Mouse (Mus musculus): ENCODE measurements around the gene Casz1.

Gene Casz1

DNA sequence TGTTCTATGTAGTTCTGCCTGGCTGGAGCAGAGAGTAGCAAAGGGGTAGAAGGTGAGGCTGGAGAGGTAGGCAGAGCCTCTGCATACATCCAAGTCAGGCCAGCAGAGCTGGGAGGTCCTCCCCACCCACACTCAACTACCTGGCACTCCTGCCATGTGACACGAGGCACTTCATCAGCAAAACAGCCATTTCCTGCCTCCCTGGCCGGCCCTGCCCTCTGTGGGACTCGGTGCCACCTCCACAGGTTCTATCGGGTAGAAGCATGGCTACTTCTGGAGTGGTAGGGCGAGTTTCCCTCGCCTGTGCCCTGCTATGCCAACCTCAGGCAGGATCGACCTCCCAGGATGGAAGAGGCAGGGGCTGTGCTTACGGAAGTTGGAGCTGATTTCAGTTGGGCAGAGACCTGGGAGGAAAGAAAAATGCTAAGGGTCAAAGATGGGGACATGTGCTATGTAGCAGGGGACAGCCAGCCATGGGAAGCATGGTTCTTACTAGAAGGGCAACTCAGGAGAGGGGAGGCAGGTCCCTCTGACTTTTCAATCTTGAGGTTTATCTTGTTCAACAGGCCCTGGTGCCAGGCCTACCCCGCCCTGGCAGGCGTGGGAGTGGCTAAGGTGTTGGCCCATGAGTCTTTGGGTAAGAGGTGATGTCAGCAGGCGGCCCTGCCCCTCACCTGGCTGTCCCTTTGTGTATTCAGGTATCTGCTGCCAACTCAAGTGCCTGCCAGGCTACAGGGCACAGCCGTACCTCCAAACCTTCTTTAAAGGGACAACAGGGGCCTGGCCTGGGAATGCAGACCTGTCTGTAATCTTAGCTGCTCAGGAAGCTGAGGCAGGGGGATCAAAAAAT, 6.5 kb upstream of the Casz1 start:
- peak; percentile 3 for DNase-seq (ENCODE audit: low read depth, low spot score)

DNA sequence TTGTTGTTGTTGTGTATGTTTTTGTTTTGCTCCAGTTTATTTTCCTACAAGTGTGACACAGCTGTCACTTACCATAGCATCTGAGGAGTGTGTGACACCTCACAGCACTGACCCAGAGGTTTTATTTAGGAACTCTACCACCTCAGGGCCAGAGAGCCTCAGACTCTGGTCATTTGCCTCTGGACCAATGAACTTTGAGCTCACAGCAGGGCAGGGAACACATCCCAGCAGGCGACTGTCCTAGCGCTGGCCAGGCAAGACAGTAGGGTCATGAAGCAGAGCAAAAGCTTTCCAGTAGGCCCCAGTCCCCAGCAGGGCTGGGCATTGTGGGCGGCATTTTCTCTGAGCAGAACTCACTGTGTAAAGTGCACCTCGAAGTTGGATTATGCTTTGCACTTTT, 1.2 kb upstream of the Casz1 start:
- no peak for DNase-seq (ENCODE audit: low read depth, low spot score)

DNA sequence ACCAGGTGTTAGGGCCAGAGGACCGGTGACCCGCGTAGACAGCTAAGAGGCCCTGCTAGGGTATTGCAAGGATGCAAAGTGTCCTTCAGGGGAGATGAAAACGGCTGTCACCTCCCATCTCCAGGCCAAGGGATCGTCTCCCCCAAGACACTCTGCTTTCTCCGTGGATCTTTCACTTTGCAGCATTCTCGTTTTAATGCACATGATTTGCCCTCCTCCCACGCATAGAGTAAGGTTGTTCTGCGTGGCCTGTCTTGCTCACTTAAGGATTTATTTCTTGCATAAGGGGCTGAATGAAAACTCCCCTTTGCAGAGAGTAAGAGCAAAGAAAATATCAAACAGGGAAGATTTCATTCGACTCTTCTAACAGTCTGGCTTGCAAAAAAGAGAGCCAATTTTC, 593 bp upstream of the Casz1 start:
- DNase-seq (ENCODE audit: low read depth, low spot score) = no peak

DNA sequence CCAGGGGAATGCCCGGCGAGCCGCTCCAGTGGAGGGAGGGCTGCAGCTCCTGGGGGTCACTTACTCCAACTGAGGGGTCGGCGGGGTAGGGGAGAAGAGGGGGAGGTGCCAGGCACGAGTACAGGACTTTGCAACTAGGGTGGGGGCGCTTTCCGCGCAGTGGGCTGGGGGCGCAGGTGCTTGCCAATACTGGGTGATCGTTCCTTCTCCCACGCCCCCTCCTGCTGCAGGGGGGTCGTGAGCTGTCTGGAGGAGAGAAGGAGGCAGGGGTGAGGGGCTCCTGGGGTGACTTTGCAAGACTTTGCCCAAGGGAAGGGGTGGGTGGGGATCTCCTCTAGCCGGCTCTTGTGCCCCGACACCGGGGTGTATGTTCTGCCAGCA, 541 bp downstream of the Casz1 start:
- no peak for DNase-seq (ENCODE audit: low read depth, low spot score)

DNA sequence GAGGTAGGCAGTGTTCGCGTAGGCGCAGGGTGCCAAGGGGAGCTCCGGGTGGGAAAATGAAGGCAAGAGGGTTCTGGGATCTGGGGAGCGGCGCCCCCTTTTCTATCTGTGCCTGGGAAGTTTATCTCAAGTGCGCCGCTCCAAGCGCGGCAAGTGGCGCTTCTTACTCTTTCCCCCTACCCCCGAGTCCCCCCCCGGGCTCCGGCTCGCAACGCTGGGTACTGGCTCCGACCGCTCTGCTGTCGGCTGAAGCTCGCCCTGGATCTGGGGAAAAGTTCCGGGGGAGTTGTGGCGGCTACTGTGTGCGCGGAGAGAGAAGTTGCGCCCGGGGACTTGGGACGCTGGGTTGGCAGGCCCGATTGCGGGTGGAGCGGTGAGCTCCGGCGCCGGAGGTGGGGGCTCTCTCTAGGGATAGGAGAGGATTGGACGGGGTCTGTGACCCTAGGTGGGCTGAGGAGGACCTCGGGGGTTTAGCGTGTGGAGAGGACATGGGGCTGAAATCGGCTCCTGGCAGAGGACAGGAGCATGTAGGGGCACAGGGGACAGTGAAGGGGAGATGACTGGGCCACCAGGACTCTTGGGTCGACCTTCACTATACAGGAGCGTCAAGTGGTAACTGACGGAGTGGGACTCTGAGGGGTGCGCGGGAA, 1.1 kb downstream of the Casz1 start:
- no peak for DNase-seq (ENCODE audit: low read depth, low spot score)

DNA sequence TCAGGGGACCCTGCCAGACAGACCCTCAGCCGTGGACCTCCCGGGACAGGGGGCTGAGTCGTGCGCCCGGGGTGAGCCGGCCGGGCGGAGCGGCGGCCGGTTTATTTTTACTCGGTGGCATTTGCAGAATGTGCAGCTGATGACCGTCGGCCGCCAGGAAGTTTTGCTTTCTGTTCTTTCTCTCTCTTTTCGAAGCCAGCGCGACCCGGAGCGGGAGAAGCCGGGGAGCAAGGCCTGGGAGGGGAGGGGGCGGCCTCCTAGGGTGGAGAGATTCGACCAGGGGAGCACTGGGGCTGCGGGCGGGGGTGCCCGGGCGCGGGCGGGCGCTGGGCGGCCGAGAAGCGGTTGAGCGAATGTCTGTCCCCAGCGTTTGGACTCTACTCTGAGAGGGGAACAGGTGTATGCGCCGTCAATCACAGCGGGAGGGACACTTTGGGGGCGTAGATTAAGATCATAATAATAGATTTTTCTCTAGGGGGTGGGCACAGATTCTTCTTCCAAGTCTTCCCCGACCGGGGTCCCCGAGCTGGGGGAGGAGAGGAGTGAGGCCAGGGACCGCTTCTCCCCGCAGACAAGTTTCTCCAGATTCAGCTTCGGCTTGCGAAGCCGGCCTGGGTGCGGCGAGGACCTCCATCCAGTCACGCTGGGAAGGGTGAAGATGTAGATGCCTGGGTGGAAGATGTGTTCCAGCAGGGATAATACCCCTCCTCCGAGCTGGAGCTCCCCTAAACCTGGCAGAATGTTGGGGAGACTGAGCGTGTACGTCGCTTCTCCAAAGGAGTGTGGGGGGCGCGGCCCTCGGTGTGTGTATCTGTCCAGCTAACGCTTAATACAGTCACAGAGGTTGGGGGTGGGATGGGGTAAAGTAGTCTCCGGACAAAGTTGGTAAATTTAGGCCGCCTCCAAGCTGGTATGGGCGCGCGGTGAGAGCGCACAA, 1.9 kb downstream of the Casz1 start:
- DNase-seq (ENCODE audit: low read depth, low spot score) = no peak

DNA sequence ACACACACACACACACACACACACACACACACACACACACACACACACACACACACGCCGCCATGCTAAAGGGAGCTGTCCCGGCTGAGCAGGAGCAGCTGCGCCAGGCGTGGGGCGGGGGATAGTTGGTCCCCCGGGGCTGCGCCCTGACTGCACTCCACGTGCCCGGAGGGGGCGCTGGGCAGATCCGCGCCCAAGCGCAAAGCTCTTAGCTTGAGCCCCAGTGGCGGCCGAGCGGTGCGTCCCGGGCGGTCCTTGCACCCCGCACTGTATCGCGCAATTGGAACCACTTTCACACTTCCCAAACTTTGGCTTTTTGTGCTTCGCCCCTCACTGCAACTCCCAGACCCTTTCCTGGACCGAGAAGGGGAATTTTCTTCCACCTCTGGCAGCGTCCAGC, 2.6 kb downstream of the Casz1 start:
- no peak for DNase-seq (ENCODE audit: low read depth, low spot score)

DNA sequence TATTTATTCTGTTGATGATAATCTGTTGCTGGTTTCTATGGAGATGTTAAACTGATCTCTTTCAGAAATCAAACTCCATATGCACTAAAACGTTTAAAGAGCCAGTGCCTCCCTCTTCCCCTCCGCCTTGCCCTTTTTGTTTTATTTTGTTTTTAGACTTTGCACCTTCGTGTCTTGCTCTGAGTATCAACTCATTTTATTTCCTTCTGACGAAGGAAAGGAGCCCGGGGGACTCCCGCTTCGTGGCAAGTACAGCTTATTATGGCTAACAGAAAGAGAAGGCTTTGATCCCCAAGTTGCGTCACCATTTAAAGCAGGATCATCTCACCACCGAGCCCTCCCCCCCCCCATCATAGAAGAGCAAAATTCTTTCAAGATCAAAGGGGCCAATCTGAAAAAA, 3.2 kb downstream of the Casz1 start:
- DNase-seq (ENCODE audit: low read depth, low spot score) = no peak

DNA sequence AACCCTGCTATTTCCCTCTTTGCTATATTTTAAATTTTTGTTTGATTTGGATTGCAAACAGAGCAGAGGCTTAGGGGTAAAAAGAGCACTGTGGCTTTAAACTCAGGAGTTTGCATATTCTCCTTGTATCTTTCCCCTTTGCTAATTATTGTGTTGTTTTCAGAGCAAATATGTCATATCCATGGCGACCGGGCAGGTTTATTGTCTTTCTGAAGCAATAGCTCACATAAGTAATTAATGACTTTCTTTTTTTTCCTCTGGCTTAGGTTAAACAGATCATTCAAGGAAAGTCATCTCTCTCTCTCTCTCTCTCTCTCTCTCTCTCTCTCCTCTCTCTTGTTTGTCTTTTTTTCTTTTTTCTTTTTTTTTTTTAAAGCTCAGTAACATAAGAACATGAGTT, 4.6 kb downstream of the Casz1 start:
- DNase-seq (ENCODE audit: low read depth, low spot score) = no peak

DNA sequence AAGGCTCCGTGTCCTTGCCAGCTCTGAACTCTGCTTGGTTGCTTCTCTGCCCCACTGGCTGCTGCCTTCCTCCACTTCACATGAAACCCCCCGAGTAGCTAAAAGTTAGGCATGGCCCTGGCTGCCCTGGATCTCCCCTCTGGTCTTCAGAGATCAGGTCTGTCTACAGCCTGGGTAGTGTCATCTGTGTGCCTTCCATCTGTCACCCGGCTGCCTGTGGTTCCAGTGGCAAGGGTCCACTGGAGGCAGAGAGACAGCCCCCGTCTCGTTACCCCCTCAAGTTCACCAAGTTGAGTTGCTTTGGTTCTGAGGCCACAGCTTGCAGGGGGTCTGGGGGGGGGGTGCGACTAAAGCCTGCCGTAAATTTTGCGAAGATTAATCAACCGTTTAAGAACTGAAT, 6.5 kb downstream of the Casz1 start:
- no peak for DNase-seq (ENCODE audit: low read depth, low spot score)

DNA sequence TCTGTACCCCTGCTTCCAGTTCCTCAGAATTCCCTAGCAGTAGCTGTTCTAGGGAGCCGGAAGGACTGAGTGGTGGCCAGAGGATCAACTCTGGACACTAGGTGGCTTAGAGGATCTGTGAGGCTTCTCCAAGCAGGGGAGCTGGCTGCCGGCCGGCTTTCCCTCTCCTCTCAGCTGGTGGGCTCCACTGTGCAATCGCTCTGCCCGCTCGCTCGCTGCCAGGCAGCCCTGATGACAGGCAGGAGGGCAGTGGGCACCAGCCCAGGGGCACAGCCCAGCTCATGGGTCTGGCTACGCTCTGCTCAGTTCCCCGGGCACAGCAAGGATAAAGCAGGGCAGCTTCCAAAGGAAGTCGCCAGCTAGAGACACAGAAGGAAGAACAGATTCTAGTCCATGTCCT, 7.7 kb downstream of the Casz1 start:
- DNase-seq (ENCODE audit: low read depth, low spot score) = no peak

DNA sequence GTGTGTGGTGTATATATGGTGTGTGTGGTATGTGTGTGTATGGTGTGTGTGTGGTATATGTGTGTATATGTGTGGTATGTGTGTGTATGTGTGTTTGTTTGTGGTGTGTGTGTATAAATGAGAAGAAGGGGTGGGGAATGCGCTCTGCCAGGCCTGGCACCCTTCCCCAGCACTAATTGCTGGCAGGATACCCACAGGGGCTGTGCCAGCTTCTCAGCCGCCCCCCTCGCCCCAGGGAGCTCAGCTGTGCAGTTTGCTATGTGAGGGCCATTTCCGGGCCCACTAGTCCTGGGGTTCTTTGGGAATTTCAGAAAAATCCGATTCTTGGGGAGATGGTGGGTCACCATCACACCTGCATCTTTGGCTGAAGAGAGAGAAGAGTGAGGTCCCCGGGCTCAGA, 9.0 kb downstream of the Casz1 start:
- no peak for DNase-seq (ENCODE audit: low read depth, low spot score)

DNA sequence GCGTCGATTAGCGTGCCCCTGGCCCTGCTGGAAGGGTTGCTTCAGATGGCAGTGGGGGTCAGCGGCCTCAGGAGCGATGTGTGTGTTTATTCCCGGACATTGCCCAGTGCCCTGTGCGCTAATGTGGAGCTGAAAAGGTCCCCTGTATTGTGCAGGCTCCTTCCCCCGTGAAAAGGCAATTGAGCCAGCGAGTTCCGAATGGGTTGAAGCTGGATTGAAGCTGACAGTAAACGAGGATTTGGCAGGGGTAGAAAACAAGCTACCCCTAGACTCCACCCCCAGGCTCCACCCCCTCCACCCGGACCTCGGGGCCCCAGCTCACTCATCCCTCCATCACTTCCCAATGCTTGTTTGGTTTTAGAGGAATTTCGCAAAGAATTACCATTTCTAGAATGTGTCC, 12.3 kb downstream of the Casz1 start:
- no peak for DNase-seq (ENCODE audit: low read depth, low spot score)

DNA sequence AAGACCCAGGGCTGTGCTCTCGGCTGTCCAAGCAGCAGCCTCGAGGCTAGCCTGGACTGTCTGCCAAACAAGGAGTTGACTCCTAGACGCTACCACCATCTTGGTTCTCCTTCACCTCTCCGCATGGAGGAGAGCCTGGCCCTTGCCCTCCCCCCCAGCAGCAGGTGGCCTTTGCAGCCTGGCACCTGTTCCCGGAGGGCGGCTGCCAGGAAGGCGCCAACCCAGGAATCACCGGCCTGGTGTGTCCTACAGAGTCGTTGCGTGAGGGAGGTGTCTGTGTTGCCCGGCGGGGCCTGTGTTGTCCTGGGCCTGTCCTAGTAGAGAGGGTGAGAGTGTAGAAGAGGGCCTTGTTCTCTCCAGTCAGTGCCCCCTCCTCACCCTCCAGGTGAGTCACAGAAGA, 13.9 kb downstream of the Casz1 start:
- no peak for DNase-seq (ENCODE audit: low read depth, low spot score)

DNA sequence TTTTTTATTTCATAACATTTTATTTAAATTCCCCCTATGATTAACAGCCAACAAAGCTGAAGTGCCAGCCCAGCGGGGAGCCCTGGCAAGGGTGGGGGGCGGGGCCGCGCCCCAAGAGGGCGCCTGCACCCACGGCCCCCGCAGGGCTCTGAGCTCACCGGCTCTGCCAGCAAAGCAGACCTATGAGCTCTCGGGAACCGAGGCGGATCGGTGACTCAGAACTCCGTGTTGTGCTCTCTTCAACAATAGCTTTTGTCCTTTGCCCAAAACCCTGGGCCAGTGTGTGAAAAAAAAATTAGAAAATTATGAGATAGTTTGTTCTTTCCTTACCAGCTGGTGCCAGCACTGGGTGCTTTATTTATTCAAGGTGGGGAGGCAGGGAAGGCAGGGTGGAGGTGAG, 15.9 kb downstream of the Casz1 start:
- DNase-seq (ENCODE audit: low read depth, low spot score) = no peak

DNA sequence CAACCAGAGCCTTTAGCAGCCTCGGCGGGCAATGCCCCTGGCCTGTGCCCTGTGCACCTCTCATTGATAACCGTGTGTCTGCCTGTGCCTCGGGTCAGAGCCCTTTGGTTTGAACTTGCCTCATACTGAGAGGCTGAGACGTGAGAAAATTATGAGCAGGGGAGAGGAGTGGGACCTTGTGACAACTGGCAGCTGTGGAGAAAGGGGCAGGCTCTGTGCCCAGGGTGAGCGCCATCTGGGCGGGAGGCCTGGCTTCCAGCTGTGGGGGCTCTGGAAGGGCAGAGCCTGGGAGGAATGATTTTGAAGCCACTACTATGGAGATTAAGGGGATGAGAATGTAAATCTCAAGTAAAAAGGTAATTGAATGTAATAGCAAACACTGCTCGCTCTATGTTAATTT, 19.1 kb downstream of the Casz1 start:
- DNase-seq (ENCODE audit: low read depth, low spot score) = no peak

DNA sequence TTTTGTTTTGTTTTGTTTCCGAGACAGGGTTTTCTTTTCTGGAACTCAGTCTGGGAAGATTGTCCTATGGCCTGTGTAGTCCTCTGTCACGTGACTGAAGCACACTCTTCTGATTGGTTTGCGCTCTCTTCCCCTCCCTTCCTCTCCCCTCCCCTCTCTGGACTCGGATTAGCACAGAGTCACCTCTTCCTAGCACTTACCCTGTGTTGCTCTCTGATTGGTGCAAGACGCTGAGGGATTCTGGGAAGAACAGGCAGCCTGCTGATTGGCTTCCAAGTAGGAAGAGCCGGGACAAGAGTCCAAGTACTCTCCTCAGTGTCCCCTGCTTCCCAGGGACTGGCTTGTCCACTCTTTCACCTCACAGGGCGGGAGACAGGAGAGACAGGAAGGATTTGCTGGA, 26.1 kb downstream of the Casz1 start:
- no peak for DNase-seq (ENCODE audit: low read depth, low spot score)

DNA sequence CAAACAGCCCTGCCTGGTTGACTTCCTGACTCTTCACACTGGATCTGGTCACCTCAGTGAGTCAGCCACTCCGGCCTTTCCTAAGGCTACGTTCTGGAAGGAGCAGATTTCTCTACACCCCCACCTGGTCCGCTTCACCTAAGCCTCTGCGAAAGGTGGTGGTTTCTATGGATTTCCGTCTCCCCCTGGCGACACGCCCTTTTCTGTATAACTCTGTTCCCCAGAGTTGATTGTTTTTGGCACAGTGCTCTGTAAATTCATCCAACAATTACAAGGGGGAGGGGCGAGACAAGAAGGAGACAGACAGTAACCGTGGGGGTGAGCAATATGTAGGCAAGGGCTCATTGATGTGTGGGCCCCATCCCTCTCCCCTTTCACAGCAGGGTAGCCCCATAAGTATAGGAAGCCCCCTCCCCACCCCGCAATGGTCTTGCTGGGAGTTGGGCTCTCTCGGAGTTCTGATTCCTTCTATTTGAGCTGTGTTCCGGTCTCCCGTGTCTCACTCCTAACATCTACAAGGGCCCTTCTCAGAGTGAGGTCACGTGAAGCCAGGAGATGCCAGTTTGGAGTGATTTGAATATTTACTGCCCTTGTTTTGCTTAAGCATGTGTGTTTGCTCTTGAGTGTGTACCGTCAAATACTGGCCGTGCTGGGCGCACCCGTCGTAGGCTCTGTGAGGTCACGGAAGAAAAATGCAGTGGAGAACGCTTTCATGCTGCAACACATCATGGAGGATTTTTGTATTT, 29.2 kb downstream of the Casz1 start:
- no peak for DNase-seq (ENCODE audit: low read depth, low spot score)

DNA sequence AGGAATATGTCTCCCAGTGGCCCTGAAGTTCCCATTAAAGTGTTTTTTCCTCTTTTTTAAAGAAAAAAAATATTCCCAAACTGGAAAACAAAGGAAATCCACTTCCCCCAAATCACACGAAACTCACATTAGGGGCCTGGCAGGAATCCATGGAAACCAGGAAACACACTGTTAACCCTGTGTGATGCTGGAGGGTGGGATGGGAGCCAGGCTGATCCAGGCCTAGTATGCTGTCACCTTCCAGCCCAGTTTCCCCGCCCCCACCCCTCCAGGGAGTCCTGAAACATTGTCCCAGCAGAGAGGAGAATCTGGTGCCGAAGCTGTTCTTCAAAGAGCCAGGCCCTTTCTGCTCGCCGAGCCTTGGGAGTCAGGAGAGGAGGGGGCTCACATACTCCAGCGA, 32.2 kb downstream of the Casz1 start:
- no peak for DNase-seq (ENCODE audit: low read depth, low spot score)

DNA sequence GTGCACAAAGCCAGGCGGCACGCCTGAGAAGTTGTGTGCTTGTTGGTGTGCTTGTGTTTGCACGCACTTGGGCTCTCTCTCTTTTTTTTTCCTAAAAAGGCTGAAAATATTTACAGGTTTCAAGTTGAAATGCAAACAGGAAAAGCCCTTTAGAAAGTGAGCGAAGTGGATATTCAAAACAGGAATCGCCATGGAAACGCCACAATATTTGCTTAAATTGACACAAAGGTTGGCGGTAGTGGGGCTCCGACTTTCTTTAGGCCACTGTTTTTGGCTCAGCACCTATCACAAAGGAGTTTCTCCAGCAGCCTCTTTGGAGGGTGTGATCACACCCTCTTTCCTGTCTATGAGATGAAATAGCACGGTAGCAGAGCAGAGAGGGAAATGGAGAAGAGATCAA, 32.8 kb downstream of the Casz1 start:
- no peak for DNase-seq (ENCODE audit: low read depth, low spot score)

DNA sequence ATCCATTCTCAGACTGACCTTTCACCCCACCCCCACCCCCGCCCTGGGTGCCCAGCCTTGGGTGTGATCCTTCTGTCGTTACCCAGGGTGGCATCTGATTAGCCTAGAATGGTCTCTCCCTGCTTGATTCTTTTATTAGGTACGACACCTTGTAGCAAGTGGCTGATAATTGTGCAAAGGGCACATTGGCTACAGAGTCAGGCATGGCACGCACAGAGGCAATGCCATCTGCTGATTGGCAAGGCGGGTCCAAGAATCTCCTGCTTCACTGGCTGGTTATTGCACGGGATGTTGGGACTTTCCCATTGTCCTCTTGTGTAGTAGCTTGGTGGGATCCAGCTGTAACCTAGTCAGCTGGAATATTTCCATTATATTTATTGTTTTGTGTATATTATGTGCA, 33.4 kb downstream of the Casz1 start:
- no peak for DNase-seq (ENCODE audit: low read depth, low spot score)

DNA sequence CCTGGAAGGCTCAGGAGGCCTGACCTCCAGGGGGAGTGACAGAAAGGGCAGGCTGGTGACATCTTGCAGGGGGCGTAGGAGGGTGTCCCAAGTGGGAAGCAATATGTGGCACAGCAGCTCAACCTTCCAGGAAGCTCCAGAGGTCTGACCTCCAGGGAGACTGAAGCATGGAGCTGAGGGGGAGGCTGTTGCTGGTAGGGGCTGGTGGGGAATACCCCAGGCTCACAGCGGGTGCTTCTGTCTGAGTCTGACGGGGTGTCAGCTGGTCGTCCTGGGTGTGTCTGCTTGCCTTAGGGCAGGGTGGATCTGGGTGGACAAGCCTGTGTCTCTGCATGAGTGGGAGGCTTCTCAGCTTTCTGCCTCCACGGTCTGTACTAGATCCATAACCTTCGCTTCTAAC, 38.1 kb downstream of the Casz1 start:
- DNase-seq (ENCODE audit: low read depth, low spot score) = no peak
